Mouse (Mus musculus) retina, adult 2 months (tissue): ENCODE data around the gene Fam43b.
"Not testable (repeated sequence)": the region's sequence is repeated elsewhere in the genome, so short reads cannot be mapped to it uniquely, and the experiment has no call there.

Experiments
- DNase-seq: peaks from one replicate; pipeline ENCODE4 v3.0.0-alpha.2; 2012; ENCODE audit warnings: low read depth, low spot score

The Fam43b gene

DNA sequence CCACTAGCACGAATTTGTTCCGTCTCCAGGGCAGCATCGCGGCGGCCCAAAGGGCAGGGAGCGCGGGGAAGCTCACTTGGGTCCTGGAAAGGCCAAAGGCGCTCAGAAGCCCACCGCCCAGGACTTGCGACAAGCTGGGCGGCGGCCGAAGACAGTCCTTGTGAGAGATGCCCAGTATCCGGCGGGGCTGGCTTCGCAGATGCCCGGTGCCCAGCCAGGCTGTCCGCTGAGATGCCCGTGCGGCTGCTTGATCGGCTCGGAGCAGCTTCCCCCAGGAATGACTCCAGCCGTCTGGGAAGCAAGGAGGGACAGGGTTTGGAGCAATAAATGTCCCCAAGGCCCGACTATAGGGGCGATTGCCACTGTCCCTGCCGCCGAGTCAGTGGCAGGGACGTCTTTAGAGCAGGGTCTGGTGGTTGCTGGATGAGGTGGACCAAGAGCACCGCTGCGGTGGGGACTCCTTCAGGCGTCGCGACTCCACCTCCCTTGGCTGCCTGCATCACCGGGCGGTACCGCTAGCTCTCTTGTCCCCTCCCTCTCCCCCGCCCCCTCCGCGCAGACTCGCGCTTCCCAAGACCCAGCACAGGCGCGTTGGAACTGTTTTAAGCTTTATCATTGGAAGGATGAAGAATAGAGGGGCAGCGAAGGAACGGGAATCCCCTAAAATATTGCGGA is at the start of gene Fam43b:
Gene Fam43b, minus strand, starts transcription at position 558 of the 675 bp plus-strand sequence.
- DNase-seq = no peak

DNA sequence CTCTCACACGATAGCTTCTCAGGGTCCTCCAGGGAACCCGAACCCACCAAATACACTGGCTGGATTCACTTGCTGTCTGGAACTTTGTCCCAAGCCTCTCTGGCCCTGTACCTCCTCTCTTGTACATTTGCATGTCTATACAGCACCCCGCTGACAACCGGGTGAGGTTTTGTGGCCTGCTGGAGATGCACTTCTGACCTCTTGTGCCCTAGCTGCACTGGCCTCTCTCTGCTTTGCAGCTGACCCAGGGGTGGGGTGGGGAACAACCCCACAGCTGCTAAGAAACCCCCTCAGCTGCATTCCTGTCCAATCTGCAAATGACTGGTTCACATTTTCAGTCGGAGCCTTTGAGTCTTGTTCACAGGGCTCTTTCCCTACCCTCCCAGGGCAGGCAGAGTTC is 48.6 kb upstream of the Fam43b start:
- DNase-seq = no peak

DNA sequence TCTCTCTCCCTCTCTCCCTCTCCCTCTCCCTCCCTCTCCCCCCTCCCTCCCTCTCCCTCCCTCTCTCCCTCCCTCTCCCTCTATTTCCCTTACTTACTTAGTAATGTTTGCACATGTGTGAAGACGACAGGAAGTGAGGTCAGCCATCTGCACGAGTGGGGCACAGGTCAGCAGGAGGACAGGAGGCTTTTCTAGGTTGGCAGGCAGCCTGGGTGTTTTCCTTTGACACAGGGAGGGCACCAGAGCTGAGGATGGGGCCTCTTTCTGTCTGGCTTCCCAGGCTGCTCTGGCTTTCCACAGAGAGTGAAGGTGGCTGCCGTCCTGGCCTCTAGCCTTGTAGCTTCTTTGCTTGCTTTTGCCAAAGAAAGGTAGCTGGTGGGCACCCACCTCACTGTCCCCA is 43.7 kb upstream of the Fam43b start:
- no peak for DNase-seq

DNA sequence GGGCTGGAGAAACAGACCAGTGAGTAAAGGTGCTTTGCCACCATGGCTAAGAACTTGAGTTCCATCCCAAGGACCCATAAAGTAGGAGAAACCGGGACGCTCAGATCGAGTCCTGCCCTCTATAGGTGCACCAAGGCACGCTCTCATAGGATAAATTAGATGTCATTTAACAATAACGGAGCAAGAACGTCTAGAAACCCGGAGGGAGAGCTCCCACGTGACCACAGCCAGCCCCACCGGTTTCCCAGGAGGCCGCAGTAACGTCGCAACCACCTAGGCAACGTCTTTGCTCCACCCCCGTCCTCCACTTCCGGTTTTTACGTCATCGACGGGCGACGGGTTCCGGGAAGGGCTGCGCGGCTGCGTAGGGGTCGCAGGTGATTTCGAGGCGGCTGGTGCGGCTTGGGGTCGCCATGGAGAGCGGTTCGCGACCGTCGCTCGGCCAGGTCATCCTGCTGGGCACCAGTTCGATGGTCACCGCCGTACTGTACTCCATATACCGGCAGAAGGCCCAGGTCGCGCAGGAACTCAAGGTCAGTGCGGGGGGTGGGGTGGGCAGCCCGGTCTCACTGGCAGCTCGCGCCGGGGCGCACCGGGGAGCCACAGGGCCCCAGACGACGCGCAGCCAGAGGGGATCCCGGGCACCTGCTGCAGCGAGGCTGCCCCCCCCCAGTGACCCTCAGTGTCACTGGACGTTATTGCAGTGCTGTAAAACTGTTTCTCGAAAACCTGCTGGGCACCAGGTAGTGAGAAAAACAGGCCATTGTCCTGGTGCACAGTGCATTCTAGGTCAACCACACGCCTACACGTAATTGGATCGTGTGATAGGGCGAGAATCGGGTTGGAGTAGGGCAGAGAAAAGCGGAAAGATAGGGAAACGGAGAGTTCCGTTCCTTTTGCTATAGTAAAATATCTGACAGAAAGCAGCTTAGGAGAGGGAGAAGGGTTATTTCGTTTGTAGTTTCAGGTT is 38.3 kb upstream of the Fam43b start, which contains the start of gene Mul1:
Gene Mul1, plus strand, starts transcription at position 325 of the 970 bp plus-strand sequence.
- DNase-seq = peak; percentile 90

DNA sequence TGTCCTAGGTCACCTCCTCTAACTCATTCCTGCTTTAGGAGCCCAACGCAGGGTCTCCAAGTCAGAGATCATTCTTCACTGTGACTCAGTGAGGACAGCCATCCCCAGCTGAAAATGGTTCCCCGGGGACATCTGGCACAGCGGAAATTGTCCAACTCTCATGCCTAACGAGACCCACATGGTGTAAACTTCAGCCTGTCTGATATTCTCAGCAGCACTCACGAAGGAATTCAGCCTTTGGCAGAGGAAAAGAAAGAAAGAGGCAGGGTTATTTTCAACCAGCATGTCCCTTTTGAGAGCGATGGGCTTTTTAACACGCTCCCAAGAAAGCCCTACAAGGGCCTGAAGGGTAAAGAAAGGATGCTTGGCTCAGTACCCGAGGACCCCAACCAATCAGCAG is 35.0 kb upstream of the Fam43b start:
- DNase-seq = no peak

DNA sequence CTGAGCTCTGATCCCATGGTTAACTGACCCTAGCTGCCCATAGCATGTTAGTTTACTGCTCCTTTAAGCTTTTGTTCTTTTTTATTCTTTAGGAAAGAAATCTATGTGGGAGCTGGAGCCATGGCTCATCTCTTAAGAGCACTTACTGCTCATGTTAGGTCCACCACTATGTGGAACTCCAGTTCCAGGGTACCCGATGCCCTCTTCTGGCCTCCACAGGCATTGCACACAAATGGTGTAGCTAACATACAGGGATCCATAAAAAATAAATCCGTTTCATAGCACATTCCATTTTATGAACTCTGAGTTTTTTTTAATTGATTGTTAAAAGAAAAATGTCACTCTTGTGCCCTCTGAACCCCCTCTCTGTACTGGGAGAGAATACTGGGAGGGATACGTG is 33.5 kb upstream of the Fam43b start:
- no peak for DNase-seq

DNA sequence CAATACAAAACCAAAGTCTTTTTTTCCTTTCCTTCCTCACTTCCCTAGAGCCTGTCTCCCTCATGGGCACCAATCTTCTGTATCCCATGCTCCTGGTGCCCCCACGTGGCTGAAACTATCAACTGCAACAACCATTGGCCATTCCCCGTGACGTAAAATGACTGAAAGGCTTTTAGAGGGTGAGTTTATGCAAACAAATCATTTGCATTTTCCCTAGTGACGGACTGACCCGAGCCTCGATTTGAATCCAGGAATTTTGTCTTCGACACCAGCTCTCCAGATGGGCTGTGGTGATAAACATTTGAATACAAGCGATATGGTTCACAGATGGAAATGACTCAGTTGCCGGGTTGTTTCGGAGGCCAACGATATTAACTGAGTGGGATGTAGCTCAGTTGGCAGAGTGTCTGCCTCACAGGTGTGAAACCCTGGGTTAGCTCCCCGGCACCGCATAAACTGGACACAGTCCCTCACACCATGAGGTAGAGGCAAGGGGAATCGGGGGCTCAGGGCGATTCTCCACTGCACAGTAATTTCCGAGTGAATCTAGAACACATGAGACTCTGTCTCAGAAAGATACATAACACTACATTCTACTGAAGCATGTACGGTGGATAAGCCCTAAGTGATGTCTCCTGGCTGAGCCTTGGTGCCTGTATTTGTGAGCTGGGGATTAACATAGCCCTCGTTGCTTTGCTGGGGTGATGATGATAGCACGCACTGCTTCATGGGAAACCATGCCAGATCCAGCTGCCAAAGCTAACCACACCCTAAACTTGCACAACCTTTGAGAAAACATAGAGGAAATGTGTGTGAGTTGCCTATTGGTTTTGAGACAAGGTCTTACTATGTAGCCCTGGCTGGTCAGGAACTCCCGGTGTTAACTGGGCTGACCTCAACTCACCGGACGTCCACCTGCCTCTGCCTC is 30.7 kb upstream of the Fam43b start:
- DNase-seq = peak; percentile 65

DNA sequence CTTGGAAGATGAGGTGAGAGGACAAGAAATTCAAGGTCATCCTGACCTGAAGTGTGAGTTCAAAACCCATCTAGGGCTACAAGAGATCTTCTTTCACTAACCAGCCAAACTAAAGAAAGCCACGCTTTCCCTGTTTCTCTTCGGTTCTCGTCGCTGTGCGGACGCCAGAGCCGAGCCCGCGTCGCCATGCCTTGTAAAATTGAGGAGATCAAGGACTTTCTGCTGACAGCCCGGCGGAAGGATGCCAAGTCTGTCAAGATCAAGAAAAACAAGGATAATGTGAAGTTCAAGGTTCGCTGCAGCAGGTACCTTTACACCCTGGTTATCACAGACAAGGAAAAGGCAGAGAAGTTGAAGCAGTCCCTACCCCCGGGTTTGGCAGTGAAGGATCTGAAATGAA is 29.3 kb upstream of the Fam43b start:
- DNase-seq = not testable (repeated sequence)

DNA sequence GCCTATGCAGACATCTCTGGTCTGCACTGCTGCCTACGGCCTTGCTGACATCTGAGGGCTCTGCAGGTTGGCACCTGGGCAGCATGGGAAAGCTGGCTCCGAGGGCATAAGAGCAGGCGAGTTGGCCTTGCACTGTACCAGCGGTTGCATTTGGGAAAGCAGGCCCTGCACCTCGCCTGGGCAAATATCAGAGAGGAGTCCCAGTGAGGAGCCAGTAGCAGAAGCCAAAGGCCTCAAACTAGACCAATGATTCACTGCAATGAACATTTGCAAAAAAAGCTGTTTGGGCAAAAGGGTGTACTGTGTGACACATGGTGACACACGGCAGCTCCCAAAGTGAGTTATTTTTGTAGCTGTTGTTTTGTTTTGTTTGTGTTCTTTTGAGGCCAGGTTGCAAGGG is 28.7 kb upstream of the Fam43b start:
- DNase-seq = no peak

DNA sequence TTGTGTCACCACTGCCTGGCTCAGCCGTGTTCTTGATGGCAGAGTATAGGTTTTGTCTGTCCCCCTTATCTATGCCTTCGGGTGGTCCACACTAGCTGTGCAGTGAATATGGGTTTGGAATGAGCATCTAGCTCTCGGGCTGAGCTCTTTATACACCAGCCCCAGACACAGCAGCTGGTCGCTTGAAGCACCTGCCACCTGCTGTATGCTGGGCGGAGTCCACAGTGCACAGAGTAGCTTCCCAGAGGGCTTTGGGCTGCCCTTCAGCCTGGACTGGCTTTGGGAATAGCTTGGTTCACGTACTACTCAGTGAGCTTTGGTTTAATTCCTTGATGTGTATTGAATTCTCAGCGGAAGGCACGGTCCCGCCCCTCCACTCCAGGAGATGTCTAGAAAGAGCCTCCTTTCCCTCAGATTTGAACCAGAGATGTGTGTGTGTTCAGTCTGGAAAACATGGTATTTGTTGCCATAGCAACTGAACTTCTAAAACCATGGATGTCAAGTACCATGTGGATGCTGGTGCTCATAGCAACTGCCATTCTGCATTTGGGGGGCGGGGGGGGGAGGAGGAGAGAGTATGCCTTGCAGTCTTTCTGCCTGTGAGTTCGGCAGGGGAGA is 22.1 kb upstream of the Fam43b start:
- no peak for DNase-seq

DNA sequence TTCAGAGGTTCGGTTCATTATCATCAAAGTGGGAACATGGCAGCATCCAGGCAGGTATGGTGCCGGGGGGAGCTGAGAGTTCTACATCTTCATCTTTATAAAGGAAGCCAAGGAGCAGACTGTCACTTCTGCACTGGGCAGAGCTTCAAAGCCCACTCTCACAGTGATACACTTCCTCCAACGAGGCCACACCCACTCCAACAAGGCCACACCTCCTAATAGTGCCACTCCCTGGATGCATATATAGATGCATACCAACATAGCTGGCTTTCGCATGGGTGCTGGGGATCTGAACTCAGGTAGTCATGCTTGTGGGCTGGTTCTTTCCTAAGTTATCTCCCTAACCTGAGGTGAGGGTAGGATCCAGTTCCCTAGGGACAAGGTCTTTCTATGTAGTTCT is 21.6 kb upstream of the Fam43b start:
- DNase-seq = no peak

DNA sequence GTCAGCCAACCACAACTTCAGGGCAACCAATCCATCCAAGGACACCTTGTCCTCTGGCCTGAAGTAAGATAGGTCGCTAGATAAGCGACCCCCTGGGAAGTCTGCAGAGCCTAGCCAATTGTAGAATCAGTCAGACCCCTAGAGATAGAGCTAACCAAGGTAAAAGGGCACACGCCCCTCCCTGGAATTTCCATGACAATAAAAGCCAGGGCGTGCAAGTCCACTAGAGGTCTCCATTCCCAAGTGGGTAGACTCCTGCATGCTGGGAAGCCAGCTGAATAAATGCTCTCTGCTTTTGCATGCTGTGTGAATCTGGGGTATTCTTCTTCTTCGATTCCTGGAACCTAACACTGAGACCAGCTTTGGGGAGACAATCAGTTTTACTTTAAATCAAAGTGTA is 20.1 kb upstream of the Fam43b start:
- DNase-seq = no peak

DNA sequence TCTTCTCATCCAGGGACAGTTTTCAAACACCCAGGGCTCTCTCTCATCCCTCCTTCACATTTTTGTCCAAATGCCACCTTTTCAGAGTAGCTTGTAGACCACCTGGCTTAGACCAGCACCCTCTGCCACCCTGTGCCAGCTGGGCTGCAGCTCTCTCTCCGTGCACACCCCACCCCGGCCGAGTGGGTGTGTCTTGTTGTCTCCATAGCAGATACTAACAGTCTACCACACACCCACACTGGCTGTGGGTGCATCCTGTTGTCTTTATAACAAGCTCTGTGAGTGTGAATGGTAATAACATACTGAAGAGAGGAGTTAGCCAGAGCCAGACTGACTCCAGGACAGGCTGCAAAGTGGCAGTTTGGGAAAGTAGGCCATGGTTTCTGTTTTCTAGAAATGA is 19.7 kb upstream of the Fam43b start:
- no peak for DNase-seq

DNA sequence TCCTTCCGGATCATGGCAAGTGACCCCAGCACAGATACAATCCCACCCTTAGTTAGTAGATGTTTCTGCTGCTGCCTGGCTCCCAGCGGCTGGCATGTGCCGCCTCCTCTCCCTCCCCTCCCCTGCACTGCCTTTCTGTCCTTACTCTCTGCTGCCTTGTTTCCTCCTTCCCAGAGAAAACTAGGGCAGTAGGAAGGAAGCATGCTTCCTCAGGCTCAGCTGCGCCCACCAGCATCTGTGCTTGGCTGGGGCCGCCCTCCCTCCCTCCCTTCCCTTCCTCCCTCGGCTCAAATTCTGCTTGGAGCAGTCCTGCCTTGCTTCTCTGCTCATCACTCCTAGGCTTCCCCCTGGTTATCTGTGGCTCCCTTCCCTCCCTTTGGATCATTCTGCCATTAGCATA is 18.4 kb upstream of the Fam43b start:
- no peak for DNase-seq

DNA sequence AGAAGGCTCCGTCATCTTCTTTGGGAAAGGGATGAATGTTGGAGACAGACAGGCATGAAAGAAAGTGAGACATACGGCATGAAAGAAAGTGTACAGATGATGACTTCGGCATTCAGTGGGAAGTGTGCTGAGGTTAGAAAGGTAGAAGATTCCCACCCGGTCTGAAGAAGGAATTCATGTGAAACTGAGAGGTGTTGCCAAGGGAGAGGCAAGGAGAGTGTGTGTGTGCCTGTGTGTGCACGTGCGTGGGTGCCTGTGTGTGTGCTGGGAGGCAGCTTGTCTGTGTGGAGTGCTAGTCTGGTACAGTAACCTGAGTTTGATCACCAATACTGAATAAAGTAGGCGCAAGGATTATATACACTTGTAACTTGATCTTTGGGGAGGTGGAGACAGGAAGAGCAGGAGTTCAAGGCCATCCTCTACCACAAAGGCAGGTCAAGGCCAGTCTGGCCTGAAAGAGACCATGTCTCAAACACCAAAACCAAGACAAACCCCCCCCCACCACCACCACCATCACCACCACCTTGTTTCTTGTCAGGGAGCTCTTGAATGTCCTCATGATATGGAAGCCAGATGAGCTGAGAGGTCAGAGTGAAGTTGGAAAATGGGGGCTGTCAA is 15.3 kb upstream of the Fam43b start:
- no peak for DNase-seq

DNA sequence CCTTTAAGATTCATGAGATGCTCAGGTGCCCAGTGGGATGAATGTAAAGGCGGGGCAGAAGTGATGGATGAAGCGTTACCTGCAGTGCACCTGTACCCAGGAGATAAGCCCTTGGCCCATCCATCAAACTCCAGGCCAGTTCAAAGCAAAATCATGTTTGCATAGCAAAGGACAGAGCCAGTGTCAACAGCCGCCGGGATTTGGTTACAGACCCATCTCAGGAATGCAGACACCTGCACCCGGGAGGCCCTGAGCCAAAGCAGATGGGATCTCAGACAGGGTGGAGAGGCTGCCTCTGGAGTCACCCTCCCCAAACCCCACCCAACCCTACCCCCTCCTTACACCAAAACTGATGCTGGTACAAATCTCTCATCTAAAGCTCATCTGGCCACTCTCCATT is 14.7 kb upstream of the Fam43b start:
- DNase-seq = no peak

DNA sequence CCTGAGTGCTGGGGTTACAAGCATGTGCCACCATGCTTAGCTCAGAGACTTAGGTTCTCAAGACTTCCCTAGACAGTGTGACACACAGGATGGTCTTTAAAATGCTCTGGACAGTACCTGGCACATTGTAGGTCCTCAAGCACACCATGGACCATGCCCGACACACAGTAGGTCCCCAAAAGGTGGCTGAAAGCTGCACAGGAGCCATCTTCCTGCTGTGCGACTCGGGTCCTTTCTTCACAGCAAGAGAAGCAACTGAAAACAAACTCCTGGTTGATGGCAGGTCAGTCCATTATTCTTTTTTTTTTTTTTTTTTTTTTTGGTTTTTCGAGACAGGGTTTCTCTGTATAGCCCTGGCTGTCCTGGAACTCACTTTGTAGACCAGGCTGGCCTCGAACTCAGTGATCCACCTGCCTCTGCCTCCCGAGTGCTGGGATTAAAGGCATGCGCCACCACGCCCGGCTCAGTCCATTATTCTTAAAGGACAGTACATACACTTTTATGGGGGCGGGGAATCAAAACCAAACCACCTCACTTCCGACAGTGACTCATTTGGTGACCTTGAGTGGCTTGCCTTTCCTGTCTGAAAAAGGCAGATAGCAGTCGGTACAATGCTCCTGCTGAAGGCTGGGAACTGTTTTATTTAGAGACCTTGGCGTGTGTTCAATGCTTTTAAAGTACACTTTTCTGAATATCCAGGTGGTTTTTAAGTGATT is 11.3 kb upstream of the Fam43b start:
- no peak for DNase-seq

DNA sequence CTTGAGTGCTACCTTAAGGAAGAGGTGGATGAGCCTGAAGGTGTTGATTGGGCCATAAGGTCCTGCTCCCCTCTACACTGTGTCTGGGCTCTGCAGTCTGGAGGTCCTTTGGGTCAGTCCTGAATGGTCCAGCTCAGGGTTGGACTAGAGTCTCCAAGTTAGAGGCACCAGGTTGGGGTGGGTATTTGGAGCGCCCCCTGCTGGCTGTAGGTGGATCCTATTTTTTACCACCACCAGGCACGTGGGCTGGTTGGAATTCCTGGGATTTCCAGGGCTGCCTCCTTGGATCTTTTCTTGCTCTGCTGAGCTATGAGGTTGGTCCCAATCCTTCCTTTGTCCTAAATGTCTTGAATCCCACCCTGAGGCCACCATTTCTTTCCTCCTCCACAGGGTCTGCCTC is 8.5 kb upstream of the Fam43b start:
- DNase-seq = no peak

DNA sequence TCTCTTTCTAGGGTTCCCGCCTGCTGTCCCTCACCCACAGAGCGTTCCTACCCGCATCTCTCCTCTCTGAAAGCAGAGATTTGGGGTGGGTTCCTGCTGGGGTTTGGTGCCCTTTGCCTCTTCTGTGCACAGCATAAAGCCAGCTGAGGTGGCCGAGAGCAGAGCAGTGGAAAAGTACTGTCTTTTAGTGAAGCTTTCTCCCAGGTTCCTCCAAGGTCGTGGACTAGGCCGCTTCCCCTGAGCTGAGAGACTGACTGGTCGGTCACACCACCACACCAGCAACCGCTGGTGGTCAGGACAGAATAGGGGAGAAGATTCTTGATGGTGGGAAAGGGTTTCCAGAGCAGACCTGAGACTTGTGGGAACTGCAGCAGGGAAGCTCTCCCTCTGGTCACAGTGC is 383 bp upstream of the Fam43b start:
- no peak for DNase-seq
